Mouse (Mus musculus) limb, embryonic 14.5 days (tissue): ENCODE measurements at regions not wholly inside any gene's neighbourhood (a gene's known extent, or its start where the extent isn't known, plus 50 kb on each side); places are given as distances from the start of the nearest gene placed in this dataset.

ENCODE experiments used
- ATAC-seq: fragments of 200-750 bp; cut with Nextera tagmentation; 2 replicates; pipeline ENCODE4 v1.8.0; 2017; ENCODE audit warnings: low read depth, moderate number of reproducible peaks, moderate TSS enrichment; ENCODE audit not compliant: low FRiP score
- DNase-seq: peaks from one replicate; pipeline ENCODE4 v3.0.0-alpha.2; 2015; ENCODE audit warnings: low spot score
- H3K27ac ChIP-seq: fragments of 300-500 bp; sonication (generic); replicated peaks from 2 replicates; pipeline ENCODE4 v1.5.1; 2014; ENCODE audit warnings: low read depth, mild to moderate bottlenecking, low read length, moderate library complexity, mixed read lengths
- H3K27me3 ChIP-seq: fragments of 300-500 bp; sonication (generic); 2 replicates; pipeline ENCODE4 v1.6.1; 2014; ENCODE audit warnings: low read length, mixed read lengths; ENCODE audit not compliant: control insufficient read depth, insufficient read depth
- H3K36me3 ChIP-seq: fragments of 300-500 bp; sonication (generic); 2 replicates; pipeline ENCODE4 v1.6.1; 2014; ENCODE audit warnings: mild to moderate bottlenecking, low read length, moderate library complexity, mixed read lengths; ENCODE audit not compliant: control insufficient read depth, insufficient read depth
- H3K4me1 ChIP-seq: fragments of 300-500 bp; sonication (generic); 2 replicates; pipeline ENCODE4 v1.6.1; 2014; ENCODE audit warnings: antibody characterized with exemption, low read length, mixed read lengths; ENCODE audit not compliant: control insufficient read depth, insufficient read depth
- H3K4me2 ChIP-seq: fragments of 300-500 bp; sonication (generic); replicated peaks from 2 replicates; pipeline ENCODE4 v1.6.1; 2014; ENCODE audit warnings: low read depth, mild to moderate bottlenecking, low read length, moderate library complexity; ENCODE audit not compliant: severe bottlenecking
- H3K4me3 ChIP-seq: fragments of 300-500 bp; sonication (generic); replicated peaks from 2 replicates; pipeline ENCODE4 v1.5.1; 2014; ENCODE audit warnings: low read length
- H3K9ac ChIP-seq: fragments of 300-500 bp; sonication (generic); 2 replicates; pipeline ENCODE4 v1.6.1; 2014; ENCODE audit warnings: mild to moderate bottlenecking, low read depth, low read length, moderate library complexity; ENCODE audit not compliant: severe bottlenecking
- H3K9me3 ChIP-seq: fragments of 300-500 bp; sonication (generic); 2 replicates; pipeline ENCODE4 v1.6.1; 2016; ENCODE audit warnings: low read length; ENCODE audit not compliant: control insufficient read depth
- POLR2A ChIP-seq: fragments of 200-500 bp; IDR thresholded peaks from 2 replicates; pipeline ENCODE4 v1.8.0; 2012; ENCODE audit warnings: inconsistent platforms, mild to moderate bottlenecking, moderate library complexity, borderline replicate concordance; ENCODE audit not compliant: insufficient read depth, insufficient read length; ENCODE audit errors: extremely low read depth
- WGBS: fragments of 180-500 bp; shearing (Covaris S2); extraction: QIAGEN DNeasy Blood & Tissue Kit; methylation state at CpG from one replicate; pipeline ENCODE4 v1.1.7; 2014; 5-methylcytosine and 5-hydroxymethylcytosine counted together

DNA sequence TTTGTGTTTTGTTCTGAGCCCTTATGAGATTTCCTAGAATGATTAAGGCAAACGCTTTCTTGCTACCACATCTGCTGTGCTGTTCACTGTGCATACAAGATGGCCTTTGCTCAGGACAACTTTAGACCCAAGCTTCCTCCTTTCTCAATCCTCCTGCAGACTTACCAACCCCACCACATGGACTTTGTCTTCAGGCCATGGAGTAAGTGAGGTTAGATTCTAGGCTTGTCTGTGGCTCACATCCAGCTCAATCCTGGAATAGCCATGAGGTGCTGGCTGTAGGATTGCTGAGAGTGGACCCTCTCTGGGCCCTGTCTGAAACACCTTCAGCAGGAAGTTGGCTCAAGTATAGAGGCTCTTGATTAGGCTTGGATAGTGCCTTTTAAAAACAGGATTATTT, 81.5 kb upstream of the Tut7 start:
- DNase-seq = no peak
- no peak overlapping the region for H3K4me2 ChIP-seq
- no peaks in the 10 kb centered on the region for H3K27me3 ChIP-seq
- H3K9me3 ChIP-seq = no peaks in the 10 kb centered on the region; the same call in 1 of the 2 replicates
- H3K27ac ChIP-seq = no peak overlapping the region
- no peak for ATAC-seq
- no peaks in the 10 kb centered on the region for H3K4me1 ChIP-seq
- 76% methylated on average over 1 of the region's 1 CpGs for WGBS
- no peak overlapping the region for H3K4me3 ChIP-seq
- no peaks in the 10 kb centered on the region for H3K36me3 ChIP-seq
- no peak for TF ChIP-seq POLR2A
- no peak overlapping the region for H3K9ac ChIP-seq

DNA sequence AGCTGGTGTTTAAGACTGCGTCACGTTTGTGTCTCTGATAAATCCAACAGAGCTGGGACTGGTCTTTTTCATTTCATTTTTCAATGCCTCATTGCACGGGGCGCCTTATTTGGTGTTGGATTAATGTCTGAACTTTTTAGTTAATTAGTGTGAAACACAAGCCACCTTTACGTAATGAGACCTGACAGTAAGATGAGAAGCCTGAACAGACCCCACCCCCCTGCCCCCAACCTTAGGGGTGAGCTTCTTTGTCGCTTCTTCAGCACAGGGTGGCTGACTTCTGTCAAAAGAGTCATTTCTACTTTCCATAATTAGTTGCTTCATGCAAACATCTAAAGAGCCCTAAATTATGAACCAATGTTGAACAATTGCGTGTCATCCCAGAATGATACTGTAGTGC, 76.6 kb upstream of the Tut7 start:
- no peak overlapping the region for H3K4me2 ChIP-seq
- DNase-seq (no peak), ATAC-seq (no peak)
- H3K9ac ChIP-seq = no peak overlapping the region
- no peak for TF ChIP-seq POLR2A
- no peaks in the 10 kb centered on the region for H3K36me3 ChIP-seq
- no peaks in the 10 kb centered on the region for H3K27me3 ChIP-seq
- WGBS = 70% methylated on average over 7 of the region's 7 CpGs
- no peak overlapping the region for H3K27ac ChIP-seq
- H3K4me1 ChIP-seq = no peaks in the 10 kb centered on the region
- no peak overlapping the region for H3K4me3 ChIP-seq
- no peaks in the 10 kb centered on the region for H3K9me3 ChIP-seq

DNA sequence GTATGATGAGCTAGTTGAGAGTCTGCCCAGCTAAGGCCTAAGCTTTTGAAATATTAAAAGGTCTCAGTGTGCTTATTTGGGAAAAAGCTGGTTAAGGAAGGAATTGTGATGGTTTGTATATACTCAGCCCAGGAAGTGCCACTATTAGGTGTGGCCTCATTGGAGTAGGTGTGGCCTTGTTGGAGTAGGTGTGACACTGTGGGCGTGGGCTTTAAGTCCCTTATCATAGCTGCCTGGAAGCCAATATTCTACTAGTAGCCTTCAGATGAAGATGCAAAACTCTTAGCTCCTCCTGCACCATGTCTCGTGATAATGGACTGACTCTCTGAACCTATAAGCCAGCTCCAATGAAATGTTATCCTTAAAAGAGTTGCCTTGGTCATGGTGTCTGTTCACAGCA, 72.8 kb upstream of the Tut7 start:
- Histone ChIP-seq H3K4me2 (no peak overlapping the region), H3K4me1 (peaks cover 16% of the 10 kb centered on the region), H3K27ac (no peak overlapping the region), H3K36me3 (no peaks in the 10 kb centered on the region), H3K9me3 (no peaks in the 10 kb centered on the region), H3K27me3 (no peaks in the 10 kb centered on the region), H3K4me3 (no peak overlapping the region), H3K9ac (no peak overlapping the region)
- ATAC-seq = no peak
- 93% methylated on average over 2 of the region's 2 CpGs for WGBS
- no peak for DNase-seq
- no peak for TF ChIP-seq POLR2A

GRCm38 (mm10) chr13:59894094-59894493, 71.1 kb upstream of the Tut7 start:
- Histone ChIP-seq H3K9ac (no peak overlapping the region), H3K4me2 (no peak overlapping the region), H3K27ac (no peak overlapping the region), H3K4me1 (peaks cover 22% of the 10 kb centered on the region), H3K4me3 (no peak overlapping the region), H3K27me3 (no peaks in the 10 kb centered on the region), H3K36me3 (no peaks in the 10 kb centered on the region), H3K9me3 (no peaks in the 10 kb centered on the region)
- DNase-seq = no peak
- ATAC-seq = no peak
- 40% methylated on average over 5 of the region's 5 CpGs for WGBS
- no peak for TF ChIP-seq POLR2A

DNA sequence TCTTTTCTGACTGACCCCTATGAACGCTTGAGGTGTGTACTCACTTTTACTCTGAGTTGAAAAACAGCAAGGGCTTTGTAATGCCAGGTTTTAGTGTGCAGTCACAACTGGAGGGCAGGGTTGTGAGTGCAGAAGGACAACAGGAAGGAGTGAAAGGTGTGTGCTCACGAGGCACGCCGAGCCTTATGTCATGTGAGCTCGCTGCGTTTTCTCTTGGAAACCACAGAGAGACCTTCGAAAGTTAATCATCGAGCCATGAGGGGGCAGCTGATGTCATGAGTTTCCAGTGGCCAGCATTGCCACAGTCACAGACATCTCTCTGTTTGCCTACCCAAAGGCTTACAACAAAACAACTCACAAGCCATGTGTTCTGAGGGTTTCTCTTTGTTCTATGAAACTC, 70.0 kb upstream of the Tut7 start:
- Histone ChIP-seq H3K9ac (no peak overlapping the region), H3K4me2 (no peak overlapping the region), H3K27ac (no peak overlapping the region), H3K27me3 (no peaks in the 10 kb centered on the region), H3K9me3 (no peaks in the 10 kb centered on the region), H3K4me3 (no peak overlapping the region), H3K36me3 (no peaks in the 10 kb centered on the region), H3K4me1 (peaks cover 22% of the 10 kb centered on the region)
- ATAC-seq (no peak), DNase-seq (no peak)
- WGBS = 33% methylated on average over 8 of the region's 8 CpGs
- TF ChIP-seq POLR2A = no peak

- H3K4me1 ChIP-seq = peaks cover 24% of the 10 kb centered on the region
- no peak for TF ChIP-seq POLR2A
- 15% methylated on average over 9 of the region's 9 CpGs for WGBS
- H3K4me3 ChIP-seq = no peak overlapping the region
- no peaks in the 10 kb centered on the region for H3K27me3 ChIP-seq
- DNase-seq (no peak), ATAC-seq (no peak)
- H3K9ac ChIP-seq = no peak overlapping the region
- no peaks in the 10 kb centered on the region for H3K9me3 ChIP-seq
- no peaks in the 10 kb centered on the region for H3K36me3 ChIP-seq
- 0 out of 2 replicates have a peak overlapping the region, but pooled peaks have one; percentile 20 for H3K27ac ChIP-seq
- no peak overlapping the region for H3K4me2 ChIP-seq
Measured at GRCm38 (mm10) chr13:59892340-59892739, 69.4 kb upstream of the Tut7 start.
